Mouse (Mus musculus) 416B (cell line): ENCODE measurements around the gene Mcemp1.

Source experiments
- DNase-seq: peaks from one replicate; pipeline ENCODE4 v3.0.0; 2011; ENCODE audit warnings: low read depth

Gene Mcemp1

DNA sequence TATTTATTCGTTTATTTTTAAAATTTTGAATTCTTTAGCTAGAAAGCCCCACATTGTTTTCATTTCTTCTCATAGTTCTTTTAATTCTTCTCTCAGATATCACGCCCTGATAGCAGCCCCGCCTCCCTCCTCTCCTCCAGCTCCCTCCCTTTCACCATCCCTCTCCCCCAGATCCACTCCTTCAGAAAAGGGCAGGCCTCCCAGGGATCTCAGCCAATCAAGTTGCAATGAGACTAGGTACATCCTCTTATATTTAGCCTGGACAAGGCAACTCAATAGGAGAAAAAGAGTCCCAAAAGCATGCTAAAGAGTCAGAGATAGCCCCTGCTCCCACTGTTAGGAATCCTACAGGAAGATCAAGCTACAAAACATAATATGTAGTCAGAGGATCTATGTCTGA is 9.1 kb downstream of the Mcemp1 start:
- DNase-seq, result no peak

GRCm38 (mm10) chr8:3676131-3676992 is 10.8 kb downstream of the Mcemp1 start, which contains the start of gene Trappc5:
Trappc5 (plus strand) TSS chr8:3676299.
- peak; percentile 94 for DNase-seq

- DNase-seq, result peak; percentile 56
These were observed 11.5 kb downstream of the Mcemp1 start for GRCm38 (mm10) chr8:3676993-3677579.

GRCm38 (mm10) chr8:3678831-3679230 is 13.3 kb downstream of the Mcemp1 start:
- no peak for DNase-seq

DNA sequence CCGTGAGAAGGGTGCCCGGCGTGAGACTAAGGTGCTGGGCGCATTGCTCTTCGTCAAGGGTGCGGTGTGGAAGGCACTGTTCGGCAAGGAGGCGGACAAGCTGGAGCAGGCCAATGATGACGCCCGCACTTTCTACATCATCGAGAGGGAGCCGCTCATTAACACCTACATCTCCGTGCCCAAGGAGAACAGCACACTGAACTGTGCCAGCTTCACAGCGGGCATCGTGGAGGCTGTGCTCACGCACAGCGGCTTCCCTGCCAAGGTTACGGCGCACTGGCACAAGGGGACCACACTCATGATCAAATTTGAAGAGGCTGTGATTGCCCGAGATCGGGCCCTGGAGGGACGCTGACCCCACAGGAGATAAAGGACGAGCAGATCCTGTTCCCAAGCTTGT is 13.7 kb downstream of the Mcemp1 start:
- no peak for DNase-seq

- no peak for DNase-seq
These were observed 14.1 kb downstream of the Mcemp1 start for GRCm38 (mm10) chr8:3679656-3680055.

DNA sequence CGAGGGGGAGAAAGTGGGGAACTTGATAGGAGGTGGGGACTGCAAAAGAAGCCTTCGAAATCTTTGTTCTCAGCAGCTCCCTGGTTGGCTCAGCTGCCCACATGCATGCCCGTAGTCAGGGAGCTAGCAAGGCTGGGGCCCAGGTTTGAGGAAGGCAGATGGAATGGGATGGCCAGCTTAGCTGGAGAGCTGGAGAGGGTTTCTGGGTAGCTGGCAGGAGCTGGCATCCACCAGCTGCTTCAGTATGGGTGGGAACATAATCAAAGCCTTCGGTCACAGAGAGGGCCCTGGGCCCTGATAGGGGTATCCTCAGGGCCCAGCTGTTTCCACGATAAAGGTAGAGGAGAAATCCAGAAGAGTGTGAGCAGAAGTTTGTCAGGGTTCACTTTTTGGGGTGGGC is 16.9 kb downstream of the Mcemp1 start:
- no peak for DNase-seq

GRCm38 (mm10) chr8:3683408-3684176 is 18.0 kb downstream of the Mcemp1 start:
- DNase-seq, result peak; percentile 56

DNA sequence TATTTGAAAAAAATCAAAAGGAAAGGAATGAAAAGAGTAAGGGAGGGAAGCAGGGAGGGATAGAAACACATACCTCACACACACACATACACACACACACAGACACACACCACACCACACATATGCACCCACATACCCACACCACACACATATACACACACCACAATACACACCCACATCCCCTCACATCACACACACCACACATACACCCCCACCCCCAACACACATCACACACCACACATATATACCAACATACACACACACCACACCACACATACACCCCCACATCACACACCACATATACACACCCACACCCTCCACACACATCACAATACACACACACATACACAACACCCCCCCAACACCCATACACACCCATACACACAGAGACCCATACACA is 19.0 kb downstream of the Mcemp1 start:
- no peak for DNase-seq

- no peak for DNase-seq
These were observed 19.9 kb downstream of the Mcemp1 start for GRCm38 (mm10) chr8:3685422-3685821.

DNA sequence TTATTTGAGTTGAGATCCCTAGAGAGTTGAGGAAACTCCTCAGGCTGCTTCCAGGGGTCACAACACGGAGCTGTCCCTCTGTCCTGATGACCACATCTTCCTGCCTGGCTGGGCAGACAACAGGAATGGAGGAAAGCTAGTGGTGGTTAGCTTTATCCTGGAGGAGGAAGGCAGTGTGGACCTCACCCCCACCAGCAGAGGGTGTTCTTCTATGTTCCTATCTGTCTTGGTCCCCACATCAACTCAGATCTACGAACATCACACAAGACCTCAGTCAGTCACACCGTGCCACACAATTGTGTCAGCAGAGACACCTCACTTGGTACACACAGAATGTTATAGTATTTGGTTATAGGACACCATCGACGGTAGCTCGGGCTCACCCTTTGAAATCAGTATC is 22.0 kb downstream of the Mcemp1 start:
- peak; percentile 42 for DNase-seq

- no peak for DNase-seq
These were observed 25.2 kb downstream of the Mcemp1 start for GRCm38 (mm10) chr8:3690774-3691173.

- no peak for DNase-seq
These were observed 28.6 kb downstream of the Mcemp1 start, which contains the start of gene Fcer2a for GRCm38 (mm10) chr8:3694121-3694520. Fcer2a (minus strand) TSS chr8:3694175.

- peak; percentile 32 for DNase-seq
These were observed 35.9 kb downstream of the Mcemp1 start for GRCm38 (mm10) chr8:3701491-3701890.

DNA sequence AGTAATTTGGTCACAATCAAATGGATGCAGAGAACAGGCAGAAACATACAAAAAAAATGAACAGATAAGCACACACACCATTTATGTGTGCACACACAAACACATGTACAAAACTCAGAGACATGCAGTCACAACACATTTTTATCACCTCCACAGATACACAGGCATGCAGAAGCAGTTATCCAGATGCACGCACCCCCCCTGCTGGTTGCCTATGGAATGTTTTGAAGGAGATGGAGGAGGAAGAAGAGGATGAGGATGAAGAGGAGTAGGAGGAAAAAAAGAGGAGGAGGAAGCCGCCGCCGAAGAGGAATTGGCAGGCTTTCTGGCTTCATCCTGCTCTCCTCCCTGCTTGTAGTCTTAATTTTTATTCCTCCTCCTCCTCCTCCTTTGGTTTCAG is 40.2 kb downstream of the Mcemp1 start:
- peak; percentile 63 for DNase-seq

- no peak for DNase-seq
These were observed 42.1 kb downstream of the Mcemp1 start for GRCm38 (mm10) chr8:3707611-3708010.

DNA sequence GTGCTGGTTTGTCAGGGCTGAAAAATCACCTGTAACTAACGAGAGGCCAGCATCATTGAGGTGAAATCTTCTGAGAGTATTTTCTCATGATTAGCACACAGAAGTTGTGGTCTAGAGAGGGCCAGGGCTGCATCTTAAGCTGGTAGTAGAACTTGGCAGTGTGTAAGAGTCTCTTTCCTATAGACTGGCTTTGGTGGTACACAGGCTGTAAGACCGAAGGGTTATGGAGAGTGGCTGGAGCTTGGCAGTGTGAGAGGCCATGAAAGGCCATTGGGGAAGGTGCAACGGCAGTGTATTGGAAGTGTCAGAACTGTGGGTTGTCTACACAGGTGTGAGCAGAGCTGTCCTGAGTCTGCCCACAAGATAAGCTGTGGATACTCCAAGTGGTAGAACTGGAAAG is 44.8 kb downstream of the Mcemp1 start:
- no peak for DNase-seq

GRCm38 (mm10) chr8:3711646-3712045 is 46.1 kb downstream of the Mcemp1 start:
- peak; percentile 95 for DNase-seq

- DNase-seq, result no peak
These were observed 51.9 kb downstream of the Mcemp1 start for GRCm38 (mm10) chr8:3717321-3717954.

DNA sequence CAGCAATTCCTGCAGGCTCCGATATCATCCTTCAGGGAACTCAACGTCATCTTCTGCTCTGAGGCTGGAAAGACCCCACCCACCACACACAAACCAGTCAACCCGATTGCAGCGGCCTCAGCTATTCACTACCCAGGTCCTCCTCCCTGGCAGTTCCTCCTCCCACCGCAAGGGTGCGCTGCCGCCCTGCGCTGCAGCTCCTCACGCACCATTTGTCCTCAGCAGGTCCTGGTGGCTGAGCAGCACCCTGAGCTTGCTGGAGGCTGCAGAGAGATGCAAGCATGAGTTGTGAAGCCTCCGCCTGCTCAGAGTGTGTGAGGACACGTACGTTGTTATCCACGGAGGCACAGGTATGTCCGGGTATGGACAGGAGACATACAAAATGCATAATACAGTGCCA is 53.0 kb downstream of the Mcemp1 start:
- peak; percentile 73 for DNase-seq
